Mouse (Mus musculus): ENCODE data around the gene Gabbr2.

Gabbr2 gene

DNA sequence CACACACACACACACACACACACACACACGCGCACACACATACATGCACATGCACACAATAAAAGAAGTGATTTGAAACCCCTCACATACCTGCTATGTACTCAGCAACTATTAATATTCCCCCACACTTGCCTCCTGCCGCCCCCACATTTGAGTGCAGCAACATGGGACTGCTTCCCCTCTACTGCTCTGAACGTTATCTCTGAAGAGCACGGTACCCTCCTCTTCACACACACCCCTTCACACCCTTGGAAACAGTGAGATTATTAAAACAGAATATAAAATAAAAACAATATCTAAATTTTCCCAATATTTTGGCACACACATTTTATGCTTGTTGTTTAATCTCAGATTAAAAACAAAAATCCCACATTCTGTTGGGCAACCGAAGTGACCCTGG lies 77.1 kb downstream of the Gabbr2 start:
- DNase-seq = no peak

DNA sequence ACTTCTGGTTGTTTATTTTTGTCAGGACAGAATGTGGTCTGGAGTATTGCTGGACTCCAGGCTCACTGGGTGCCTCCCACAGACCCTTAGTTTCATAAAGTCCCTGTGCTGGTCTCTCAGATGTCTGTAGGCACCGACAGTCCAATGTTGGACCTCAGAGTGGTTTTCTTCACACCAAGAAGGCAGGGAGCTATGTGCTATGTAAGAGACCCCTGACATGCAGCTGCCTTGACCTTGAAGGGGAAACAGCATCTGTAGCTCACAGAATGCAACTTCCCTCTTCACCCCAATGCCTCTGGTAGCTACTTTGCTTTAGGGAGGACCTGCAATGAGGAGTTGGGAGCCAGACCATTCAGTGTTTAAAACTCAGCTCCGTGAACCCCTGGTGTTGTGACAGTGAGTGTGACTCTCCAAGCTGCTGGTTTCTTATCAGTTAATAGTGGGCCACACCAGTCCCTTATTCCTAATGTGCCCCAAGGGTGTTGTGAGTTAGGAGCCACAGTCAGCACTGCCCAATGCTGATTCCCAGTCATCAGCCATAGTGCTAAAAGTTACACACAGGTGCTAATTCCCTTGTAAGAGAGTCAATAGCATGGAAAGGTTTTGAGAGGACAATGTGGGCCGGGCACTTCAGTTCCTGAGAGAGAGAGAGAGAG lies 85.5 kb downstream of the Gabbr2 start:
- DNase-seq = no peak

DNA sequence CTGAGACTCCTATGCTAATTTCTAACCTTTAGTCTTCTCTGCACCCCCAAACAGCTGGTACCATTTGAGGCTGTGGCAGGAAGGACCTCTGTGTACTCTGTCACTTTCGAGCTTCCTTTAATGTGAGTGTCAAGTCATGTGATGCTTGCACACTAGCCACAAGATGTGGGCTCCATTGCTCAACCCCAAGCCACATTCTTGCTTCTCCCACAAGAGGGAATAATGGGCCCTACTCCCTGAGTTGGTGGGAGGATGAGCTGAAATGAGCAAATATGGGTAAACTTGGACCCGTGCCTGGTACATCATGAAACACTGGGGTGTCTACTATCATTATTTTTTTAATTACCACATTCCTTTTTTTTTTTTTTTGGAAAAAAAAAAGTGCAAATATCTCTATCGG lies 86.5 kb downstream of the Gabbr2 start:
- no peak for DNase-seq

DNA sequence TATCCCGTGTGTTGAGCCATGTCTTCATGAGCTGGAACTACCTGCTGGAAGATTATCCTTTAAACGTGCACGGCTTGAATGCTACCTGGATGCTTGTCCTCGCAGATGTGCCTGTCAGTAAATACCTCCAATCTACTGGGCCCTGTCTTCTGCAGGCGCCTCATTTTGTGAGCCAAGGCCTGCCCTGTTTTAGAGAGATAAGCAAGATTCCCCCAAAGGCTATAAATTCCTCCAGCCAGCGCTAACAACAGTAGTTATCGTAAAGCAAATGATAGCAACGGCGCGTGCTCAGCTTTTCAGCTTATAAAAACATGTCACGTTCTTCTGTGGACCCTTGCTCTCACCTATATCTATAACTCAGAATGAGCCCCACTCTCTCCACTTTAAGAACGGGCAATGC lies 87.5 kb downstream of the Gabbr2 start:
- no peak for DNase-seq

DNA sequence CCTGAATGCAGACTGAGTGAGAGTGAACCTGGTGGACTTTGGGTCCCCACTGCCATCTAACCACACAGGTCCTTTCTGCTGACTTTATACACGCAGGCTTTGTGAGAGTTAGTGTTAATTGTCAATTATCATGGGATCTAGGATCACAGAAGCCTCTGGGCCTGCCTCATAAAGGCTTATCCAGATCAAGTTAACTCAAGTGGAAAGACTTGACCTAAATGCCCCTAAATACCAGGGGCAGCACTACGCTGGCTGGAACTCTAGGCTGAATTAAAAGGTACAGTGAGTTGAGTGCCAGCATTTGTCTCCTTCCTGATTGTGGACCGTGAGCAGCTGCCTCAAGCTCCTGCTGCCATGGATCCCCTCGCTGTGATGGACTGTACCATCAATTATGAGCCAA lies 93.1 kb downstream of the Gabbr2 start:
- no peak for DNase-seq

DNA sequence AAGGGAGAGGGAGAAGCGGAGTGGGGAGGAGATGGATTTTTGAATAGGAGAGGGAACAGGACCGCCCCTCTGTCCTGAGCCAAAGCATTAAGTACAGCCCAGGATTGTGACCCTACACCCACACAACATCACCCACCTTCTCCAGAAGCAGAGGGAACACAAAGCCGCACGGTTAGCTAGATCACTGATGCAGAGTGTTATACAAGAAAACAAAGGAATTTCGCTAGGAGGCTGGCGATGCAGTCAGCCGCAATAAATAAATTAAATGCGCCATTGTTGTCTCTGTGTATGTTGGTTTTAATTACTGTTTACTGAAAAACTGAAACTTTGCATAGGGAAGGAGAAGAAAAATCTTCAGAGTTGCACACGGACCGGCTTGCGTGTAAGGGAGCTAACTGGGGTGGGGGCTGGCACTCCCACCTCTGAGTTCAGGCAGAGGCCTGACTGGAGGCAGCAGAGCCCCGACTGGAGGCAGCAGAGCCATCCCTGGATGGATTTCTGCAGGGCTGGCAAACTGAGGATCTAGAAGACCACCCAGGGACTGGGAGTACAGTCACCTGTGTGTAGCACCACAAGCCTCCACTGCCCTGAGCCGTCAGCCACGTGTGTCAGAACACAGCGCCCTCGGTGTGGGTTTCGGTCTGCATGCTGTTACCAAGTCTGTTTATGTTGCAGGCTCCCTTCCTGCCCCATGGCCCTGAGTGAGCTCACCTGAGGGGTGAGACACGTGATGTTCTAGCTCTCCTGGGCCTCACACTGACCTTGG lies 93.9 kb downstream of the Gabbr2 start:
- no peak for DNase-seq

DNA sequence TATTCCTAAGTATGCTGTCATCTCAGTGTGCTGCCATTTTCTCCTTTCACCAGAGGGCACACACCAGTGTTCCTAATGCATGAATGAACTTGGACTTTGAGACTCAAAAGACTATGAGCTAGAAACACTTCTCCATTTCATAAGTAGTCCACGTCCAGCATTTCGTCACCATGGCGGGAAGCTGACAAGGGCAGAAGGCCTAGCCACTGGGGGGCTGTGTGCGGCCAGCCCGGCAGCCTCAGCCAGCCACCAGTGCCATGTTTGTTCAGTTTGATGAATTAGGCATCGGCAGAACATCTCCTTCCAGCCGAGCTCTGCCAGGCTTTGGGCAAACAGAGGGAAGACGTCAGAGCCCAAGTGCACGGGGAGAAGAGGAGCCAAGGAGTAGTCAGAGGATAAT lies 97.5 kb downstream of the Gabbr2 start:
- peak; percentile 39 to 47 for DNase-seq

DNA sequence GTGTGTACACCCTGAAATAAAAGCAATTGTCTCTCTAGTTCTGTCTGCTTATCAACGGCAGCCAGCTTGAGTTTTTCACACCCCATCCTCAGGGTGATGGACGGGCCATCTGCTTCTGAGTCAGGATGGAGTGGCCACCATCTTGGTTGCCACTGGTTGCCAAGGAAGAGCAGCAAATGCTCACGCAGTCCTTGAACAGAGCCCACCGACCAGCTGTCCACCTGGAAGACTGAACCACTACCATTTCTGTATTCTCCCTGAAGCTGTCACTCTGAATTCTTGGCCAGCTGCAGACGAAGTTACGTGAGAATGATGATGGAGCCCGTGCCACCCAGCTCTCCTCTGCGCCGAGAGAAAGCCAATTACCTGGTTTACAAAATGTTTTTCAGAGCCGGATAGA lies 102.5 kb downstream of the Gabbr2 start:
- DNase-seq = no peak

DNA sequence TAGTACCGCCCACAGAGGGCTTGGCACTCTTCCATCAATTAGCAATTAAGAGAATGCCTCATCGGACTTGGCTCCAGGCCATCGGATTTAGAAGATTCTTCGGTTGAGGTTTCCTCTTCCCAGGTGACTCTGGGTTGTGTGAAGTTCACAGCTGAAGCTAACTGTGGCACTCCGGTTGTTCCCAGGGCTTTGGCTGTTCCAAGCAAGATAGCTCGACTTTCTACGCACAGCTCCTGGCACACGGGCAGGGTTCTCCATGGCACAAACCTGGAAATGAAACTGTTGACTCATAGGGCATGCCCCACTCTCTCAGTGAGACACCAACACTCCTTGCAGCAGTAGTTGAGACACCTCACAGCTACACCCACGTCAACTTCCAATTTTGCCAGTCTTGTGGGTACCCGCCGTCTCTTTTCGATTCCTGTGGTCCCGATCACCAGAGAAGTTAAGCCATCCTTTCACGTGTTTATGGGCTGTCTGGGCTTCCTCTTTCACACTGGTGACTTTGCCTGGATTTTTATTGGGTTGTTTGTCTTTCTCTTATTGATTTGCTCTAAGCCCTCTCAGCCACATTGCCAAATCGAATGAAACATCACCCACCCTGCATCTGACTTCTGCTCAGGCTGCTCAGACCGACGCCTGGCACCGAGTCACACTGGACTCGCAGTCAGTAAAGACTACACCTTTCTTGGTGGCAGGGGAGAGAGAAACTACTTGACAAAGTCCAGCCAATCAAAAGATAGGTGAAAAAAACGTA lies 105.9 kb downstream of the Gabbr2 start:
- DNase-seq = peak; percentile 44 to 57

DNA sequence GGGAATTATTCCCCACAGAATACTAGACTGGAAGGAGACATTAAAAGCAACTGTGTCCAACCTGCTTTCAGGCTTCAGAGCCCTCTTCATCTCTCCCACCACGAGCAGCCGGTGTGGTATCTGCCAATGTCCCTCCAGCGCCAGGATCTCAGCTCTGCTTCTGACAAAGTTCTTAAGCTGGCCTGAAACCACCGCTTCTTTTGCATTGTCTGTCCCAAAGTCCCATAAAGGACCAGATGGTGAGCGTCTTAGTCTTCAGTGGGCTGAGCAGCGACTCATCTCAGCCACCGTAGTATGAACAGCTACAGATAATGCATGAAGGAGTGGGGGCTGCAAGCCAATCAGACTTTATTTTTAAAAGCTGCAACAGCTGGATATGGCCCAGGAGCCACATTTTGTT lies 107.5 kb downstream of the Gabbr2 start:
- no peak for DNase-seq

DNA sequence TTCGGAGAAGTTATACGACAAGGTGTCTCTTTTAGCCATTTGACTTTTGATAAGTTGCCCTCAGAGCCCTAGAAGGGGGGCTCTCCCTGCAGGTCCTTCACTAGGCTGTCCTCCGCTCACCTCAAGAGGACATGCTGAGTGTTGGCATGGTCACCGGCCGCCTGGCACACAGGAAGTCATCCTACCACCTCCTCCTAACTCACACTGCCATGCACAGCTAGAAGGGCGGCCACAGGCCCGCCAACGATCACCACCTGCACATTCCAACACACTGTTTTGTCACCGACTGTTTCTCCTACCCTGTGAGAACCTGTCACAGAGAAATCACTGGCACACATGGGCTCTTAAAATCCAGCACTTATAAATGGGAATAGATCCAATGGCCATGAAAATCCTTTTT lies 108.1 kb downstream of the Gabbr2 start:
- peak; percentile 62 to 67 for DNase-seq

DNA sequence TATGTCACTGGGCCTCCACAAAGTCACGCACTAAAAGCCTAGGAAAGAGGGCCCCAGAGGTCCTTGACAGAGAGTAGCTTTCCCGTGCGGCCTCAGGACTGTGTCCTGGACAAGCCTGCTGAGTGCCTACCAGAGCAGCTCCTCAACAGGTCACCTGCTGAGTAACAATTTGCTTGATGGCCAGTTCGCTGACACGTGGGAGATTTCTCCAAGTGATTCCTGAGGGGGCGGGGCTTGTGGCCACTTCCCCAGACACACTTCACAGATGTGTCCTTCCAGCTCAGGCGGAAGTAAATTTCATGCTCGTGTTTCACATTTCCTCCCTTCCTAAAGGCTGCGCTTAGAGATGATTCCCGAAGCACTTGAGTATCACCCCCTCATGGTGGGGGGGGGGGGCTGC lies 108.6 kb downstream of the Gabbr2 start:
- no peak for DNase-seq

DNA sequence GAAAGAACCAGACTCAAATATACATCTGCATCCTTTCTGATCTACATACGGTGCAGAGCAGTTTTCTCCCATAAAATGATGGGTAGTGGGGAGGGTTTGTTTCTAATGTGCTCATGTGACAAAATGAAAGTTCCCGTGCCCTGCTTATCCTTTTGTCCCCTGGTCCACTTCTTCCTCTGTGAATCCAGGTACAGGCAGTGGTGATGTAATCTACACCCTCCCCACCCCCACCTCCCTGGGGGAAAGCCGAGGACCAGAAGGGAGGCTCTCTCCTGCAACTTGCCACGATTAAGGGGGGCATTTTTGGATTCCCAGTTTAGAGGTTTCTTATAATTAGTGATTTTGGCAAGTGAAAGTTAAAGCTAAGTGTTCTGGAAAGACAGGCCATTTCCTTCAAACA lies 110.4 kb downstream of the Gabbr2 start:
- DNase-seq = no peak

DNA sequence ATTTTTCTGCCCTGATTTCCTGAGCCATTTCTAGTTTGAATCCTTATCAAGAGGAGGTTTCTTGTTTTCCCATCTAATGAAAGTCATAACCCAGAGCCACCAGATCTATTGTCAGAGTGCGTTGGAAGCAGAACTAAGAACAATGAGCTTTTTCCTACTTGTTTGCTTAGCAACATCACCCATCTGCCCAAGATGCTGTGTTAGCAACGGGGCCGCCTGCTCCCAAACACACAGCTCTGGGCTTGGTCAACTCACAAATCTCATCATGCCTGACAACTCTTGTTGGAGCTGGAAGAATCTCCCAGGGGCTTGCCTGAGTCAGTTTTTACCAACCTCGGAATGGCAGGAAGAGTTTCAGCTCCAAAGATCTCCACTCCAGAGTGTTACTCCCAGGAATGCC lies 111.7 kb downstream of the Gabbr2 start:
- no peak for DNase-seq

DNA sequence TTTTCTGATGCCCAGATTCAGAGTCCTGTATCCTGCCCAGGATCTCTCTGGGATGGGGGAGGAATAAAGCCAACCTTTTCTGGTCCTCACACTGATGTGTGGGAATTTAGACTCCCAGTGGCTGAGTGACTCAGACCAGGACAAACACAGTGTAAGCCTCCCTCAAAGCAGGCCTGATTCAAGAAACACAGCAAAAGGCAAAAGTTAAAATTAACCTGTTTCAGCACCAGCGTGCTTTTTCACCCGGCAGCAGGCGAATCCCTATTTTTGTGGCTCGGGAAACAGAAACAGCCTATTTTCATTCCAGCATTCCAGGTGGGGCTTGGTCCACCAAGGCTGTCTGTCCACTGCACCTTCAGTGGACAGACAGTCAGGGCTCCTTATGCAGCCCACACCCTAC lies 118.9 kb downstream of the Gabbr2 start:
- DNase-seq = no peak

DNA sequence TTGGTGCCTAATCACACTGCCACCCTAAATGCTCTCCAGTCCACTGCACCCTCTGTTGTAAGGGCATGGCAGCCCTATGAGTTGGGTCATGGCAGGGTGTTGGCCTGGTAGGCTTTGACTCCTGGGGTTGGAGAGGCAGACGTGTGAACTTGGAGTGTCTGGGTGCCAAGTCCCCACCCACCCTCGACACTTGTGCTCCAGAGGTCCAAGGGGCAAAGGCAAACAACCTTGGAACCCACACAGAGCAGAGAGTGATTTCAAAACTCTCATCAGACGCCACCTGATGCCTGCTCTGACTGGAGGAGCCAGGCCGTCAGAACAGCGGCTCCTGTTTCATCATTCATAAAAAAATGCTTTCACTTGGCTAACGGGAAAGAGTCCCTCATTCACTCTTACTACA lies 121.5 kb downstream of the Gabbr2 start:
- DNase-seq = no peak

DNA sequence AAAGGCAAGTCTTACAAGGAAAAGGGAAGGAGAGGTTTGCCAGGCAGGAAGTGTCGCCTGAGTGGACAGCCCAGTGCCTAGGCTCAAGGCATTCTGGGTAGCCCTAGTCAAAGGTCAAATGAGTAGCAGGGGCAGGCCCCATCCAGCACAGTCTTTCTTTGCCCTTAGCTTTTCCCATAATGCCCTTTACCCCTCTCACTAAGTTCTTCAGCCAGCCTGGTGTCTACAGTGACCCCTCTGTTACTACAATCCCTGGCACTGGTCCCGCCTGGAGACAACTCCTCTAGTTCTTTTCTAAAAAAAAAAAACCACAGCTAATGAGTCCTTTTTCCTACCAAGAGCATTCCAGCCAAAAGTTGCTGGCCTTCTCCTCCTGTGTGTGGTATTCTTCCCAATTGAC lies 122.3 kb downstream of the Gabbr2 start:
- DNase-seq = no peak

DNA sequence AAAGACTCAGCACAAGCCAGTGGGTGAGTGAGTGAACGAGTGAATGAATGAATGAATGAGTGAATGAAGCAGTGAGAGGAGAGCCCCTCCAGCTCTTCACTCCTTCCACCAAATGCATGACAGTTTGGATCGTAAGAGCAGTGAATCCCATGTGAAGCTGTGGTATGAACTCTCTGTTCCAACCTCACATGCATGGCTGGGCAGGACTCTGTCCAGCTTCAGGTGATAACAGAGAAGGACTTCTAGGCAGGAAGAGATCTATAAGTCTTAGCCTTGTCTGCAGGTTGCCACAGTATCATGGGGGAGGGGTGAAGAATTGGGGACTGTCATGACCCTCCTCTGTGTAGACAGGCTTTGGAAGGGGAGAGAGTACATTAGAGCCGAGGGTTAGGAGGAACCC lies 122.8 kb downstream of the Gabbr2 start:
- DNase-seq = no peak

DNA sequence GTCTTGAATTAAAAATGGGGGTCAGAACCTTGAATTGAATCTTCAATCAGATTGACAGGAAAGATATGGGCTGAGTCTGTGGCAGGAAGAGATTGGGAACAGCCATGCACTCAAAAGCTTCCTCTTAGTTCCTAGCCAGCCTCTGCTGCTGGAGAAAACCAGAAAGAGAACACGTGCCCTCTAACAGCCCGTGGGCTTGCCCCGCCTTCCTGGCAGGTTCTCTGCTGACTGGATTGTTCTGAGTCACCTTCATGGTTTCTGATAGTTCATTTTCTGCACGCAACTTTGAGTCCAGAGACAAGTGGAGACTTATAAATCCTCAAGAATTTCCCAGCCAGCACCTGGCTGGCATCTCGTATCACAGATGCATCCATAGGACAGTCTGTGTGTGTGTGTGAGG lies 123.5 kb downstream of the Gabbr2 start:
- no peak for DNase-seq

DNA sequence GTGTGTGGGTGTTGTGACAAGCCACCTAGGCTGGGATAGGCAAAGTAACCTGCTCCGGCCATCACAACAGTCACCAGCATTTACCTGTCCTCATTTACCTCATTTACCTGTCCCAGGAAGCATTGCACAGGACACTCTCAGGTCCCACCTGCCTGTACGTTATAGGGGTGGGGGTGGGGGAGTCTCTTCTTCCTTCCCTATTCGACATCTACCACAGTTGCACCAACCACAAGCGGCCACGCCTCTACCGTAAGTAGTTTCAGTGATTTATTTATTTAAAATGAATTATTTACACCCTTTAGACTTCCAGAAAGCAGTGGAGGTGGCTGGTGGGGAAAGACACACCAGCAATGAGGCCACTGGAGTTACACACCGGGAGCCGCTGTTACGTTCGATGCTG lies 123.9 kb downstream of the Gabbr2 start:
- DNase-seq = no peak

DNA sequence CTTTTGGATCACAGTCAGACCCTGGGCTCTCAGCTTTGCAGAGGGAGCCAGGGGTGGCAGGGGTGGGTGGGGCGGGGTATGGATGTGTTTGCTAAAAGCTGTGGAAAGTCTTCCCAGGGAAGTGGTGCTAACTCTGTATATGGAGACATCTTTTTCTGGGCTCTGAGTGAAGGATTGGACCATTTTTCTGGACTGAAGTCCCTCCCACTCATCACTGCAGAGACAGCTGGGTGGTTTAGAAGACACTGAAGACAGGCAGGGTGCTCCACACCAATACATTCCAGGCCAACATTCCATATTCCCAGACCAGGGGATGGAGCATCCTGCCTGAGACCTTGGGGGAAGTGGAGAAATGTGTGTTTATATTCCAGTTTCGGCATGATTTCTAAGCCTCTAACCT lies 125.6 kb downstream of the Gabbr2 start:
- no peak for DNase-seq

DNA sequence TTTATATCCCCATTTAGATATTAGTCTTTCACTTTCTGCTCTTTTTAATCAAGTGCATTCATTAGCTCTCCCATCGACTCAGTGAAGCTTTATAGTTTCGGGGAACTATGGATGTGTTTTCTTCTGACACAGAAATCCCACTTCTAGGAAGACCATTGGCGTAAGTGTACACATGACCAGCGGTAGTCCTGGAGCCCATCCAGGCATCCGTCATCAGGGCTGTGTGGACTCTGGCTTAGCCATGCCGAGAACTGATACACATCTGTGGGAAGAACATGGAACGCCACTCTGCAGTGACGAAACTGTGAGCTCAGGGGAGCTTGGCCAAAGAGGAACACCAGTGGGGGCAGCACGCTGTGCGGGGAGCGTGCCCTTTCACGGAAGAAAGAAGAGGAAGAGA lies 128.0 kb downstream of the Gabbr2 start:
- no peak for DNase-seq

DNA sequence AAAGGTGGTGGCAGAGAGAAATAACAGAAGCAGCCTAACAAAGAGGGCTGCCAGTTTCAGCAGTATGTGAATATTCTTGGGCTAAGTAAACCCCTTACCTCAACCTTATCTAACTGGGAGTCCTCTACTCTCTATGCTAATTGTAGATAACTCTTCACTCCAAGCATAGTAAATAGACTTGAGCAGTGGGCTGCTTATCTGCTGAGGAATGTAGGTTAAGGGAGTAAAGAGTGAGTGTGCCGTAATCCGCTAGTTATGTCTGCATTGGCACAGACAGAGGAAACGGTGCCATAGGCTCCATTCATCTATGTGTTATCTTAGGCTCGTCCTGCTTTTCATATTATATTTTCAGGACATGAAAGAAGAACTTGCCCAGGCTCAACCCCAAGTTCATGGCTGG lies 129.0 kb downstream of the Gabbr2 start:
- no peak for DNase-seq

DNA sequence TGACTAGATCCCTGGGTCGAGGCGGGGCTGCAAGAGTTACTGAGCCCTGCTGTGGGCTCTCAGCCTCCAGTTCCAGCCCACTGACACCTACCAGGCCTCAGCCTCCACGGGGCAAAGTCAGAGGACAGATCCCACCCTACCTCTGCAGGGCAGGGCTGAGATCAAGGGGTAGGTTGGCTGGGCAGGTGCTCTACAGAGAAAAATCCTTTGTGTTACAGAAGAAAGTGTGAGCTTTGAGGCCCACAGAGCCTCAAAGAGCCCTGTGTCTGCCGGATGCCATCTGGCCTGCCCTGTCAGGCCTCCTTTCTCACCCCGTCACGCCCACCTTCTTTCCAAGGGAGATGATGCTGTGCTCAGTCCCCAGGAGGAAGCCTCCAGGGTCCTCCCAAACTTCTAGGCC lies 131.1 kb downstream of the Gabbr2 start:
- DNase-seq = no peak

Measured in cerebellum, postnatal 36 days (tissue).